Mouse (Mus musculus) layer of hippocampus, postnatal 10 days (tissue): Measurements from ENCODE around the gene Tmem256. TPM values are rescaled to one million over a fixed set of nuclear protein-coding genes. Genes with fewer than 3 reads are reported as not detected.
A peak's percentile ranks its signal among the peaks of the same experiment; 100 is the strongest.

Experiments used
- DNase-seq, 2 experiments: peaks; one replicate each; pipeline ENCODE4 v3.0.0; 2021; ENCODE audit warnings: low spot score in 2 of 2
- long read RNA-seq: library from polyadenylated mRNA; stranded (forward); transcript quantifications from one replicate; pipeline ENCODE4 v2.0.0, GENCODE M21; 2023
- total RNA-seq, 2 experiments: library from RNA; stranded (reverse); gene quantifications; 2 replicates each; pipeline ENCODE4 v1.2.3; 2021

The Tmem256 gene
- total RNA-seq = 100 to 1,000 TPM; 148 to 153 TPM
- long read RNA-seq, transcript Tmem256-201 (4 exons, 492 nt) = minor isoform, 60 of 148 reads
- long read RNA-seq, transcript Tmem256-203 (4 exons, 421 nt) = major isoform, 68 of 148 reads
- long read RNA-seq, transcript Tmem256-202 (3 exons, 603 nt) = minor isoform, 6 of 148 reads
- long read RNA-seq, partial matches to known transcripts = 2 of 148 reads
- long read RNA-seq, other reads (novel, unspliced or antisense) = 11 of 148 reads

- peak; percentile 95 to 97 for DNase-seq
These were observed at the start of gene Tmem256 for GRCm38 (mm10) chr11:69837952-69838713. Gene Tmem256 (plus strand): TSS chr11:69838514.

GRCm38 (mm10) chr11:69789431-69789830, 48.9 kb upstream of the Tmem256 start:
- no peak for DNase-seq

GRCm38 (mm10) chr11:69791420-69791819, 46.9 kb upstream of the Tmem256 start:
- DNase-seq = no peak

- DNase-seq = no peak
These were observed 44.9 kb upstream of the Tmem256 start for GRCm38 (mm10) chr11:69793429-69793828.

- peak; percentile 83 to 88 for DNase-seq
These were observed 42.9 kb upstream of the Tmem256 start, which contains the start of gene Chrnb1 for GRCm38 (mm10) chr11:69795168-69795982. Gene Chrnb1 (minus strand): TSS chr11:69795943.

GRCm38 (mm10) chr11:69795983-69796435, 42.3 kb upstream of the Tmem256 start:
- DNase-seq = no peak

- DNase-seq = no peak
These were observed 40.4 kb upstream of the Tmem256 start for GRCm38 (mm10) chr11:69797924-69798323.

GRCm38 (mm10) chr11:69799394-69800137, 38.7 kb upstream of the Tmem256 start:
- peak; percentile 38 to 46 for DNase-seq

GRCm38 (mm10) chr11:69800138-69800391, 38.2 kb upstream of the Tmem256 start:
- peak; percentile 78 to 79 for DNase-seq

GRCm38 (mm10) chr11:69800392-69801197, 37.7 kb upstream of the Tmem256 start:
- peak; percentile 79 to 85 for DNase-seq

- peak in 1 of 2 experiments; percentile 47 for DNase-seq
These were observed 36.8 kb upstream of the Tmem256 start, which contains the start of gene Fgf11 for GRCm38 (mm10) chr11:69801379-69801977. Gene Fgf11 (minus strand): TSS chr11:69801857.

GRCm38 (mm10) chr11:69802648-69803105, 35.6 kb upstream of the Tmem256 start:
- peak; percentile 80 to 89 for DNase-seq

- no peak for DNase-seq
These were observed 35.0 kb upstream of the Tmem256 start for GRCm38 (mm10) chr11:69803328-69803727.

GRCm38 (mm10) chr11:69803786-69804651, 34.3 kb upstream of the Tmem256 start:
- peak; percentile 62 to 75 for DNase-seq

GRCm38 (mm10) chr11:69804652-69804940, 33.7 kb upstream of the Tmem256 start:
- no peak for DNase-seq

- no peak for DNase-seq
These were observed 33.1 kb upstream of the Tmem256 start, which contains the start of gene Tmem102 for GRCm38 (mm10) chr11:69804972-69805909. Gene Tmem102 (minus strand): TSS chr11:69805624.

- DNase-seq = no peak
These were observed 31.9 kb upstream of the Tmem256 start for GRCm38 (mm10) chr11:69806378-69806777.

GRCm38 (mm10) chr11:69807641-69808040, 30.7 kb upstream of the Tmem256 start:
- DNase-seq = no peak
